8 mouse cellular contexts compared by ENCODE assay signal in genomic region chr9:114401685-114402080, GRCm38 (mm10). TPM values are rescaled to one million over a fixed set of nuclear protein-coding genes. Genes with fewer than 3 reads are reported as not detected.
A peak's percentile ranks its signal among the peaks of the same experiment; 100 is the strongest.
DNase-seq lines count a peak whose midpoint lies in the region; ATAC-seq lines count a peak whose summit lies in the region.

No protein-coding gene starts in this region.

- no peaks in the 10 kb centered on the region for H3K9me3 ChIP-seq in heart, embryonic 16.5 days (replicated peaks; ENCODE audit: control insufficient read depth, low read length)
- H3K9me3 ChIP-seq in forebrain, embryonic 13.5 days (replicated peaks), result no peaks in the 10 kb centered on the region

- 2% methylated on average over 16 of the region's 16 CpGs for WGBS in heart, embryonic 16.5 days
- WGBS in forebrain, embryonic 13.5 days, result 7% methylated on average over 16 of the region's 16 CpGs

- peaks cover 10% of the 10 kb centered on the region for H3K4me1 ChIP-seq in heart, embryonic 16.5 days (ENCODE audit: control insufficient read depth, insufficient read depth, low read length)
- peaks cover 11% of the 10 kb centered on the region for H3K4me1 ChIP-seq in forebrain, embryonic 13.5 days

- peak overlapping the region; percentile 98 for H3K4me3 ChIP-seq in heart, embryonic 16.5 days (ENCODE audit: low read length)
- peak overlapping the region; percentile 78 for H3K4me3 ChIP-seq in forebrain, embryonic 13.5 days

- H3K27me3 ChIP-seq in heart, embryonic 16.5 days (ENCODE audit: control insufficient read depth, insufficient read depth, low read length), result no peaks in the 10 kb centered on the region
- H3K27me3 ChIP-seq in forebrain, embryonic 13.5 days, result no peaks in the 10 kb centered on the region

- DNase-seq in heart, adult 11 months, result no peak
- peak; percentile 90 for DNase-seq in R1 (ENCODE audit: low read depth, low spot score)
- peak; percentile 57 for DNase-seq in kidney, postnatal 10 days
- peak; percentile 62 for DNase-seq in mesoderm, embryonic 11.5 days (ENCODE audit: low read depth, low spot score)
- DNase-seq in thymus, postnatal 14 days, result peak; percentile 73
- DNase-seq in ovary, adult 18-20 months (ENCODE audit: low spot score), result no peak

- H3K4me2 ChIP-seq in heart, embryonic 16.5 days (ENCODE audit: low read depth, low read length), result peak overlapping the region; percentile 86
- H3K4me2 ChIP-seq in forebrain, embryonic 13.5 days, result peak overlapping the region; percentile 69

- H3K36me3 ChIP-seq in heart, embryonic 16.5 days (ENCODE audit: control insufficient read depth, insufficient read depth), result peaks cover 17% of the 10 kb centered on the region
- H3K36me3 ChIP-seq in forebrain, embryonic 13.5 days (ENCODE audit: poor library complexity, severe bottlenecking), result peaks cover 24% of the 10 kb centered on the region

- H3K27ac ChIP-seq in heart, embryonic 16.5 days (ENCODE audit: low read length), result peak overlapping the region; percentile 95
- peak overlapping the region; percentile 78 for H3K27ac ChIP-seq in forebrain, embryonic 13.5 days

- ATAC-seq in heart, embryonic 16.5 days (replicated peaks; ENCODE audit: extremely low read depth, insufficient read depth, low FRiP score), result peak; percentile 1; the same call in 1 of the 2 replicates
- ATAC-seq in forebrain, embryonic 13.5 days, result no peak

- H3K9ac ChIP-seq in heart, embryonic 16.5 days (ENCODE audit: low read length), result peak overlapping the region; percentile 97
- H3K9ac ChIP-seq in forebrain, embryonic 13.5 days, result peak overlapping the region; percentile 86

RNA-seq across cellular contexts. Expression of gene Tmppe, which starts 0.8 kb away (rescaled TPM):
- 8.2 and 10.0 TPM in 2 replicates for polyA plus RNA-seq in heart, embryonic 16.5 days (2015; fragmentation: Nextera tagmentation; extraction: Ambion mirVana)
- 6.7 and 8.9 TPM in 2 replicates for polyA plus RNA-seq in forebrain, embryonic 13.5 days (2015; fragmentation: Nextera tagmentation; extraction: Ambion mirVana)

RNA-seq across cellular contexts. Expression of gene Glb1, which starts 0.8 kb away (rescaled TPM):
- 41.9 and 42.5 TPM in 2 replicates for polyA plus RNA-seq in heart, embryonic 16.5 days (2015; fragmentation: Nextera tagmentation; extraction: Ambion mirVana)
- 17.1 and 19.4 TPM in 2 replicates for polyA plus RNA-seq in forebrain, embryonic 13.5 days (2015; fragmentation: Nextera tagmentation; extraction: Ambion mirVana)

RNA-seq across cellular contexts. Expression of gene Crtap, which starts 11.2 kb away (rescaled TPM):
- 131 and 138 TPM in 2 replicates for polyA plus RNA-seq in heart, embryonic 16.5 days (2015; fragmentation: Nextera tagmentation; extraction: Ambion mirVana)
- polyA plus RNA-seq in forebrain, embryonic 13.5 days (2015; fragmentation: Nextera tagmentation; extraction: Ambion mirVana), result 18.3 and 19.5 TPM in 2 replicates

Comparison
In these comparisons a context has a peak if more than half of its experiments do, and no peak if none do; other contexts are left out.
1. DNase-seq: peak in R1 (single experiment), kidney, postnatal 10 days (single experiment), mesoderm, embryonic 11.5 days (single experiment) and thymus, postnatal 14 days (single experiment); none in heart, adult 11 months (single experiment) and ovary, adult 18-20 months (single experiment).